Mouse (Mus musculus) cerebellum, adult 2 months (tissue): ENCODE measurements around the gene Unc5b. TPM values are rescaled to one million over a fixed set of nuclear protein-coding genes. Genes with fewer than 3 reads are reported as not detected.
"Not testable (repeated sequence)": the region's sequence is repeated elsewhere in the genome, so short reads cannot be mapped to it uniquely, and the experiment has no call there.

Source experiments
- DNase-seq, 2 experiments: peaks; one replicate each; pipeline ENCODE4 v3.0.0; 2021
- H3K27ac ChIP-seq: fragments of 200-500 bp; 2 replicates; pipeline ENCODE4 v1.5.1; 2012; ENCODE audit warnings: low read length, control low read depth, inconsistent platforms; ENCODE audit not compliant: insufficient read depth
- H3K27me3 ChIP-seq: fragments of 200-500 bp; 2 replicates; pipeline ENCODE4 v1.6.1; 2012; ENCODE audit warnings: inconsistent platforms, mild to moderate bottlenecking, low read length, moderate library complexity; ENCODE audit not compliant: control insufficient read depth, insufficient read depth
- H3K4me1 ChIP-seq: fragments of 200-500 bp; 2 replicates; pipeline ENCODE4 v1.6.1; 2011; ENCODE audit warnings: low read length; ENCODE audit not compliant: control insufficient read depth, insufficient read depth
- H3K4me3 ChIP-seq: fragments of 200-500 bp; replicated peaks from 2 replicates; pipeline ENCODE3; 2011; ENCODE audit warnings: mild to moderate bottlenecking, low read depth, low read length, control low read depth; ENCODE audit not compliant: insufficient read depth
- CTCF ChIP-seq: fragments of 200-500 bp; IDR thresholded peaks from 2 replicates; pipeline ENCODE4 v1.5.1; 2011; ENCODE audit warnings: low read depth, mild to moderate bottlenecking, control low read depth, low read length, moderate library complexity, borderline replicate concordance; ENCODE audit not compliant: insufficient read depth
- POLR2A ChIP-seq: fragments of 200-500 bp; IDR thresholded peaks from 2 replicates; pipeline ENCODE4 v1.6.1; 2011; ENCODE audit warnings: low read length, control low read depth, borderline replicate concordance; ENCODE audit not compliant: insufficient read depth
- WGBS: fragments of 180-500 bp; shearing (Covaris S2); methylation state at CpG from one replicate; pipeline ENCODE4 v1.1.7; 2018; 5-methylcytosine and 5-hydroxymethylcytosine counted together
- polyA plus RNA-seq: library from polyadenylated mRNA; depleted of rRNA; stranded (reverse); fragments of >200 nt; gene quantifications from 2 replicates; pipeline ENCODE4 v1.2.3, GENCODE M21; 2012

The Unc5b gene
- polyA plus RNA-seq, 1 experiment, result 44.8 TPM

- no peaks in the 10 kb centered on the region for H3K27me3 ChIP-seq
- no peaks in the 10 kb centered on the region; the same call in 1 of the 2 replicates for H3K4me1 ChIP-seq
- TF ChIP-seq POLR2A (no peak), CTCF (no peak)
- H3K27ac ChIP-seq, result no peak overlapping the region
- DNase-seq, result no peak
- H3K4me3 ChIP-seq, result no peak overlapping the region
- 49% methylated on average over 9 of the region's 9 CpGs for WGBS
These were observed 87.7 kb downstream of the Unc5b start for GRCm38 (mm10) chr10:60743681-60744080.

- no peak for DNase-seq
- Histone ChIP-seq H3K27ac (no peak overlapping the region), H3K4me3 (no peak overlapping the region), H3K4me1 (no peaks in the 10 kb centered on the region; the same call in 1 of the 2 replicates), H3K27me3 (no peaks in the 10 kb centered on the region)
- WGBS, result 82% methylated on average over 6 of the region's 6 CpGs
- TF ChIP-seq CTCF (no peak), POLR2A (no peak)
These were observed 88.4 kb downstream of the Unc5b start for GRCm38 (mm10) chr10:60742942-60743341.

GRCm38 (mm10) chr10:60742296-60742695 is 89.1 kb downstream of the Unc5b start:
- H3K27me3 ChIP-seq, H3K4me3 ChIP-seq, DNase-seq, H3K4me1 ChIP-seq, H3K27ac ChIP-seq: not testable (repeated sequence)
- 81% methylated on average over 1 of the region's 1 CpGs for WGBS

- no peak for TF ChIP-seq POLR2A
- TF ChIP-seq CTCF, result no peak
- Histone ChIP-seq H3K4me3 (no peak overlapping the region), H3K27ac (no peak overlapping the region), H3K4me1 (no peaks in the 10 kb centered on the region; the same call in 1 of the 2 replicates), H3K27me3 (no peaks in the 10 kb centered on the region)
- no peak for DNase-seq
- WGBS, result 81% methylated on average over 7 of the region's 7 CpGs
These were observed 89.9 kb downstream of the Unc5b start for GRCm38 (mm10) chr10:60741435-60741834.

GRCm38 (mm10) chr10:60739619-60740363 is 91.6 kb downstream of the Unc5b start:
- TF ChIP-seq POLR2A, result no peak
- TF ChIP-seq CTCF, result no peak
- no peak overlapping the region for H3K27ac ChIP-seq

GRCm38 (mm10) chr10:60737886-60738640 is 93.3 kb downstream of the Unc5b start:
- Histone ChIP-seq H3K27ac (no peak overlapping the region), H3K27me3 (no peaks in the 10 kb centered on the region), H3K4me3 (no peak overlapping the region), H3K4me1 (no peaks in the 10 kb centered on the region; the same call in 1 of the 2 replicates)
- WGBS, result 88% methylated on average over 7 of the region's 9 CpGs
- no peak for DNase-seq
- no peak for TF ChIP-seq CTCF
- no peak for TF ChIP-seq POLR2A

More at GRCm38 (mm10) chr10:60739619-60740363, 91.6 kb downstream of the Unc5b start:
- DNase-seq, result no peak
- Histone ChIP-seq H3K27me3 (no peaks in the 10 kb centered on the region), H3K4me1 (no peaks in the 10 kb centered on the region; the same call in 1 of the 2 replicates), H3K4me3 (no peak overlapping the region)
- WGBS, result 92% methylated on average over 4 of the region's 4 CpGs

GRCm38 (mm10) chr10:60737169-60737728 is 94.1 kb downstream of the Unc5b start:
- no peak for TF ChIP-seq POLR2A
- TF ChIP-seq CTCF, result no peak
- Histone ChIP-seq H3K27ac (no peak overlapping the region), H3K4me1 (no peaks in the 10 kb centered on the region; the same call in 1 of the 2 replicates), H3K27me3 (no peaks in the 10 kb centered on the region), H3K4me3 (no peak overlapping the region)
- DNase-seq, result no peak
- WGBS, result 63% methylated on average over 11 of the region's 11 CpGs
